Mouse (Mus musculus) spleen, postnatal 0 days (tissue): ENCODE measurements around the gene Myh7. TPM values are rescaled to one million over a fixed set of nuclear protein-coding genes. Genes with fewer than 3 reads are reported as not detected.

Source experiments
- microRNA counts: library from miRNA; unstranded; fragments of <30 nt; microRNA quantifications from one replicate; lab custom pipeline; 2015
- polyA plus RNA-seq: library from polyadenylated mRNA; unstranded; fragments of >200 nt; fragmentation: Nextera tagmentation; extraction: Ambion mirVana; gene quantifications from 2 replicates; pipeline ENCODE4 v1.2.1, GENCODE M21; 2015

The Myh7 gene
- polyA plus RNA-seq, result 0.13 and 0.24 TPM in 2 replicates

DNA sequence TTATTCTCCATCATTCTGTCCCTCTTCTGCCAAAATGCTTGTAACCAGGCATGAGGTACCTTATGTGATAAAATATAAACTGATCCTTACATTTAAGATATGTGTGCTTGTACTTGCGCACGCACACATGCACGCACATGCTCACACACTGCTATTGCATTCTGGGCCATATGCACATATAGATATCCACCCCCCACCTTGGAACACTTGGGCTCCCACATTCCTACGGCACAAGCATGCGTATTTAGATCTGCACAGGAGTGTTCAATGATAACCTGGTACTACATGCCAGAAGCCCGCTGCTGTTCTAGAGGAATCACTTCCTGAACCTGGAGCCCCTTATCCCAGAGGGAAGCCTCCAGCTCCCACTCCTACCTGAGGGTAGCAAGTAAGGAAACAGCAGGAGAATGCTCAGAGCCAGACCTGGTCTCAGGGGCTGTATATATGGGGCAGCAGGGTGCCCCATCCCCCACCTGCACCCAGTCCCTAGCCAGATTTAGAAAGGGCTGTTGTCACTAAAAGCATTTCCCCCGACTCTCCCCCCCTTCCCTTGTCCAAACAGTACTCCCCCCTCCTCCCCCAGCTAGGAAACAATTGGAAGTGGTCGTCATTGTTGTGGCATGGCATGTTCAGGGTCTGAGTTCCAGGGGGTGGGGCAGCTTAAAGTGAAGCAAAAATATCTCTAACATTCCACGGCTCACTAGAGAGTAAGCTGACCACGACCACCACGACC is at the start of gene Myh7:
TSS of gene Myh7 (minus strand) at position 491 of the 733 bp plus-strand sequence.

DNA sequence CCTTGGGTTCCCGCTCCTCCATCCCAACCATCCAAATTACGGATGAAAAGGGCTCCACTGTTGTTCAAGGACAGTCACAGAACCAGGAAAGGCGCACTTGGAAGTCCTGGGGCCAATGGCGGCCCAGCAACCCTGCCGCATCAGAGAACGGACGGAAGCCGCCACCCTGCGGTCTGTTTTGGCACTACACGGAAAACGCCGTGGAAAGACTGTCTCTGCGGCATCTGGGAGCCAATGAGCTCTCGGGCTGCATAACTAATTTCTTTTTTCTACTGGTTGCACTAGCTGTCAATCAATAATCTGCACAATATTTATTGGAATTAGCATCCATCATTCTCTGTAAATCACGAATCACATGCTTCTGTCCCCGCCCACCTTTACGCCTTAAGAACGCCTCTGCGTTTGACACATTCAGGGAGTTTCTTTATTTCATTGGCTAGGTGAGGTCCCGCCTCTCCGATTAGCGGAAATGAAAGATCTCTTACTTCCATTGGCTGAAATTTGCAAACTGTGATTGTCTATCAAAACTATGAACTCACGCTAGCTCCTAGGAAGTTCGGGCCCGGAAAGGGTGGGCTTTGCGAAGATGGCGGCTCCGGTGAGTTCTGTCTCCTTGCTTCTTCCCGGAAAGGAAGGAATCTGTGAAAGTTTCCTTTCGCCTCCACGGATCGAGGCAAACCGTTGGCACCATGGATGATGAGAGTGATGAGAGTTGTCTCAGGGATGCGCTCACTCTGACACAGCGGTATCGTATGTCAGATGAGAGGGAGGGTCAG is 20.8 kb upstream of the Myh7 start, which contains the start of gene Ngdn:
TSS of gene Ngdn (plus strand) at position 464 of the 776 bp plus-strand sequence.

GRCm38 (mm10) chr14:54976633-54977032 is 17.8 kb downstream of the Myh7 start, which contains the start of gene Gm17428:
Gm17428 (plus strand) TSS chr14:54976933.

GRCm38 (mm10) chr14:54966320-54966977 is 28.0 kb downstream of the Myh7 start, which contains the start of gene Myh6:
Myh6 (minus strand) TSS chr14:54966927.

DNA sequence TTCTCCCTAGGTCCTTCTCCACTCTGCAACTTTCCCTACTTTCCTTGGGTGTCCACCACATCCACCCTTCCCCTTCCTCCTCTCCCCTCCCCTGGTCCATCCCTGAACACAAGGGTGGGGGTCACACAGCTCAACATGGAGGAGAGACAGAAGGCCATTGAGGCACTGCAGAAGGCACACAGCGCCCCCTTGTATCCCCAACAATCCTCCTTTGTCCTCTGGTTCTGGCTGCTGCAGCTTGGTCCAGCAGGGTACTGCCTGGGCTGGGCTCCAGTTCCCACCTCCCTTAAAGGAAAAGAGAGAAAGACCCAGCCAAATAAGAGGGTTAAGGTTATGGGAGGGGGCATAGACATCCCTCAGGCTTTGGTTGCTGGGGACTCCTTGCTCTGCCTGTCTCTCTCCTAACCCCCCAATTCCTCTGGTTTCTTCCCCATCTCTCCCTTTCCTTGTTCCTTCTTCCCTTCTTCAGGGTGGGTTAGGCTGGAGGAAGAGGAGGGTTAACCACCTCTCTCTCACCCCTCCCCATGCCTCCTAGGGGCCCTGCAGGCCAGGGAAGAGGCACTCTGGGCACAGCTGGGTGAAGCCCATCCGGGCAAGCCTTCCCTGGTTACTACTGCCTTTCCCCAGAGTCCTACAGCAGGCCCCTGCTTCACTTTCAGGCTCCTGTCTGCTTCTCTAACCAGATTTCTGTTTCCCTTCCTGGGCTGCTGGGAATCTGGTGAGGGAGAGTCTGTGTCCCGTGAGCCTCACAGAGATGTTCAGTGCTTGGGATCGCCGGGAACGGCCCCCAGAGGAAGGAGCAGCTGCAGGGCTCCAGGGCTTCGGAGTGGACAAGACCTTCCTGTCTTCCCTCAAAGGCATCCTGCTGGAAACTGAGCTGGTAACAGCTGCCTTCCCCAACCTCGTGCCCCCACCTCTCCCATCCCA is 58.3 kb downstream of the Myh7 start, which contains the start of gene Cmtm5:
TSS of gene Cmtm5 (plus strand) at position 358 of the 927 bp plus-strand sequence.

GRCm38 (mm10) chr14:54932645-54933150 is 61.7 kb downstream of the Myh7 start, which contains the start of gene Il25:
Il25 (plus strand) TSS chr14:54932695.

GRCm38 (mm10) chr14:54925349-54926342 is 68.8 kb downstream of the Myh7 start, which contains the start of gene Efs:
Efs (minus strand) TSS chr14:54926126.

MicroRNAs within 50 kb of the gene (microRNA counts, 519-probe panel; counts per million panel counts)
- microRNA mmu-miR-208a (lab: Ali Mortazavi, UCI), result 88.3 counts per million
- microRNA mmu-miR-208b (lab: Ali Mortazavi, UCI), result 88.3 counts per million

Other genes starting within 250 kb of the Myh7 start
- 2.0 and 3.4 TPM in 2 replicates for gene Slc7a8, start 212.7 kb downstream of the Myh7 start, polyA plus RNA-seq
- not detected in 2 replicates for gene Rnf212b, start 180.5 kb downstream of the Myh7 start, polyA plus RNA-seq
- 2.9 and 3.5 TPM in 2 replicates for gene Homez, start 123.7 kb downstream of the Myh7 start, polyA plus RNA-seq
- gene Ppp1r3e, start 117.1 kb downstream of the Myh7 start, polyA plus RNA-seq, result 0.94 and 1.9 TPM in 2 replicates
- gene Bcl2l2, start 111.2 kb downstream of the Myh7 start, polyA plus RNA-seq, result 2.2 and 2.8 TPM in 2 replicates
- 0.29 and 0.44 TPM in 2 replicates for gene Gm20521, start 111.2 kb downstream of the Myh7 start, polyA plus RNA-seq
- gene Pabpn1, start 102.1 kb downstream of the Myh7 start, polyA plus RNA-seq, result 85.3 and 86.5 TPM in 2 replicates
- gene Slc22a17, start 81.5 kb downstream of the Myh7 start, polyA plus RNA-seq, result 5.2 and 7.2 TPM in 2 replicates
- 3.3 and 6.1 TPM in 2 replicates for gene Efs, start 68.5 kb downstream of the Myh7 start, polyA plus RNA-seq
- not detected in 2 replicates for gene Il25, start 61.9 kb downstream of the Myh7 start, polyA plus RNA-seq
- 0.12 TPM in 1 of 2 replicates, not detected in the other for gene Cmtm5, start 58.4 kb downstream of the Myh7 start, polyA plus RNA-seq
- 0.05 and 0.45 TPM in 2 replicates for gene Myh6, start 27.7 kb downstream of the Myh7 start, polyA plus RNA-seq
- gene Gm17428, start 17.7 kb downstream of the Myh7 start, polyA plus RNA-seq, result not detected in 2 replicates
- gene Ngdn, start 20.8 kb upstream of the Myh7 start, polyA plus RNA-seq, result 56.7 and 57.3 TPM in 2 replicates
- 0.96 and 0.97 TPM in 2 replicates for gene Zfhx2, start 97.7 kb upstream of the Myh7 start, polyA plus RNA-seq
- gene Thtpa, start 100.2 kb upstream of the Myh7 start, polyA plus RNA-seq, result 5.0 and 6.1 TPM in 2 replicates
- 18.9 and 23.3 TPM in 2 replicates for gene Ap1g2, start 112.0 kb upstream of the Myh7 start, polyA plus RNA-seq
- gene Jph4, start 122.3 kb upstream of the Myh7 start, polyA plus RNA-seq, result 0.06 and 0.10 TPM in 2 replicates
- 0.13 and 0.14 TPM in 2 replicates for gene Dhrs2, start 227.4 kb upstream of the Myh7 start, polyA plus RNA-seq